Mouse (Mus musculus): ENCODE measurements around the gene Tor4a.
A peak's percentile ranks its signal among the peaks of the same experiment; 100 is the strongest.

The Tor4a gene

GRCm38 (mm10) chr2:25187841-25188240 lies 8.8 kb downstream of the Tor4a start:
- no peak for DNase-seq (ENCODE audit: low spot score in 2 of 2)

- DNase-seq (ENCODE audit: low spot score in 2 of 2), result no peak
Observed at GRCm38 (mm10) chr2:25186575-25186930, 10.1 kb downstream of the Tor4a start.

GRCm38 (mm10) chr2:25185625-25186574 lies 10.8 kb downstream of the Tor4a start:
- peak; percentile 52 to 74 for DNase-seq (ENCODE audit: low spot score in 2 of 2)

- no peak for DNase-seq (ENCODE audit: low spot score in 2 of 2)
Observed at GRCm38 (mm10) chr2:25184496-25184895, 12.2 kb downstream of the Tor4a start.

GRCm38 (mm10) chr2:25183336-25183735 lies 13.3 kb downstream of the Tor4a start:
- DNase-seq (ENCODE audit: low spot score in 2 of 2), result no peak

- DNase-seq (ENCODE audit: low spot score in 2 of 2), result no peak
Observed at GRCm38 (mm10) chr2:25182664-25183063, 14.0 kb downstream of the Tor4a start.

- DNase-seq (ENCODE audit: low spot score in 2 of 2), result no peak
Observed at GRCm38 (mm10) chr2:25181891-25182397, 14.7 kb downstream of the Tor4a start.

- peak; percentile 70 to 78 for DNase-seq (ENCODE audit: low spot score in 2 of 2)
Observed at GRCm38 (mm10) chr2:25180973-25181890, 15.5 kb downstream of the Tor4a start.

- DNase-seq (ENCODE audit: low spot score in 2 of 2), result peak in 1 of 2 experiments; percentile 92
Observed at GRCm38 (mm10) chr2:25180478-25180903, 16.2 kb downstream of the Tor4a start, which contains the start of gene Nrarp. Nrarp (plus strand) TSS chr2:25180758.

GRCm38 (mm10) chr2:25179566-25180217 lies 17.0 kb downstream of the Tor4a start:
- no peak for DNase-seq (ENCODE audit: low spot score in 2 of 2)

- DNase-seq (ENCODE audit: low spot score in 2 of 2), result no peak
Observed at GRCm38 (mm10) chr2:25178285-25178972, 18.3 kb downstream of the Tor4a start.

- no peak for DNase-seq (ENCODE audit: low spot score in 2 of 2)
Observed at GRCm38 (mm10) chr2:25177685-25178084, 19.0 kb downstream of the Tor4a start.

GRCm38 (mm10) chr2:25177076-25177475 lies 19.6 kb downstream of the Tor4a start:
- no peak for DNase-seq (ENCODE audit: low spot score in 2 of 2)

GRCm38 (mm10) chr2:25176573-25176972 lies 20.1 kb downstream of the Tor4a start:
- no peak for DNase-seq (ENCODE audit: low spot score in 2 of 2)

- no peak for DNase-seq (ENCODE audit: low spot score in 2 of 2)
Observed at GRCm38 (mm10) chr2:25175690-25176078, 21.0 kb downstream of the Tor4a start.

- peak in 1 of 2 experiments; percentile 9 for DNase-seq (ENCODE audit: low spot score in 2 of 2)
Observed at GRCm38 (mm10) chr2:25174866-25175689, 21.6 kb downstream of the Tor4a start.

- DNase-seq (ENCODE audit: low spot score in 2 of 2), result no peak
Observed at GRCm38 (mm10) chr2:25173821-25174220, 22.9 kb downstream of the Tor4a start.

- DNase-seq (ENCODE audit: low spot score in 2 of 2), result peak; percentile 14 to 30
Observed at GRCm38 (mm10) chr2:25172629-25173028, 24.1 kb downstream of the Tor4a start.

GRCm38 (mm10) chr2:25171769-25172153 lies 24.9 kb downstream of the Tor4a start:
- DNase-seq (ENCODE audit: low spot score in 2 of 2), result no peak
